Mouse (Mus musculus) heart, postnatal 10 days (tissue): Measurements from ENCODE around the gene Trmt2b. TPM values are rescaled to one million over a fixed set of nuclear protein-coding genes. Genes with fewer than 3 reads are reported as not detected.
"Not testable (repeated sequence)": the region's sequence is repeated elsewhere in the genome, so short reads cannot be mapped to it uniquely, and the experiment has no call there.

ENCODE experiments used
- DNase-seq, 2 experiments: peaks; one replicate each; pipeline ENCODE4 v3.0.0; 2021
- intact Hi-C: fragments of 180-260 bp; cut with DNase I; formaldehyde crosslinking; loops from one replicate; pipeline ENCODE4 v1.15.1; 2025
- total RNA-seq, 2 experiments: library from RNA; stranded (reverse); gene quantifications; 2 replicates each; pipeline ENCODE4 v1.2.3; 2021

The Trmt2b gene
- total RNA-seq = 10 to 100 TPM; 50.1 to 51.1 TPM

DNA sequence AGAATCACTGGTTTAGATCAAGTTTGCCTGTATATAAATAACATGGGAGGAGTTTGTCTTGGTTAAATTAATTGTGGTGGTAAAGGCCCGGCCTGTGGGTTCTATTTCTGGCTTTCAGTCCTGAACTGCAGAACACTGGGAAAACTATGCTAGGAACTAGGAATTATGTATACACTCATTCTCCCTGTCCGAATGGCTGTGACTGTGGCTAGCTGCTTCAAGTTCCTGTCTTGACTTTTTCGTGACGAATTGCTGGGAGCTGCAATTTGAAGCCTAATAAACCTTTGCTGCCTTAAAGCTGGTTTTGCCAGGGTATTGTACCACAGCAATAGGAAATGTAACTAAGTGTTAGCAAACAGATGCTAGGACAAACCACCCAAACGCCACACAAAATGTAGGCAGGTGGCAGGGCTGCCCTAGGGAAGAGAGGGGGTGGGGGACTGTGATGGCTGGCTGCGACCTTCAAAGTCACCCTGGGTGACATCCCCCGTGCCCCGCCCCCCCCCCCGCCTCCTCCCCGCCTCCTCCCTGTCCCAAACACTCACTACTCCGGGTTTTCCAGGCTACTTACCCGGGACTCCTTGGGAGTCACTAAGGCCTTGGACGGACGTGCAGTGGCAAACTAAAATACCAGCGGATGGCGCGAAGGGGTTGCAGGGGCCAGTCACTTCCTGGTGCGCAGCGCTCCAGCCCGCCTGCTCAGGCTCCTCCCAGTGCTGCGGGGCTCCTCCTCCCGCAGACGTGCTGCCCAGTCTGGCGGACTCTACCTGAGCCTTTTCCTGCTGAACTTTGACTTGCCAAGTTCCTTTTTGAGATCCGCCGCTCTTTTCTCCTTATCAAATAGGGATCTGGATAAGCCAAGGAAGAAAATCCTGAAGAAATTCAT, at the start of gene Trmt2b:
TSS of gene Trmt2b (minus strand) at position 710 of the 886 bp plus-strand sequence.
- peak; percentile 71 to 75 for DNase-seq
- intact Hi-C loops = no loop called here

DNA sequence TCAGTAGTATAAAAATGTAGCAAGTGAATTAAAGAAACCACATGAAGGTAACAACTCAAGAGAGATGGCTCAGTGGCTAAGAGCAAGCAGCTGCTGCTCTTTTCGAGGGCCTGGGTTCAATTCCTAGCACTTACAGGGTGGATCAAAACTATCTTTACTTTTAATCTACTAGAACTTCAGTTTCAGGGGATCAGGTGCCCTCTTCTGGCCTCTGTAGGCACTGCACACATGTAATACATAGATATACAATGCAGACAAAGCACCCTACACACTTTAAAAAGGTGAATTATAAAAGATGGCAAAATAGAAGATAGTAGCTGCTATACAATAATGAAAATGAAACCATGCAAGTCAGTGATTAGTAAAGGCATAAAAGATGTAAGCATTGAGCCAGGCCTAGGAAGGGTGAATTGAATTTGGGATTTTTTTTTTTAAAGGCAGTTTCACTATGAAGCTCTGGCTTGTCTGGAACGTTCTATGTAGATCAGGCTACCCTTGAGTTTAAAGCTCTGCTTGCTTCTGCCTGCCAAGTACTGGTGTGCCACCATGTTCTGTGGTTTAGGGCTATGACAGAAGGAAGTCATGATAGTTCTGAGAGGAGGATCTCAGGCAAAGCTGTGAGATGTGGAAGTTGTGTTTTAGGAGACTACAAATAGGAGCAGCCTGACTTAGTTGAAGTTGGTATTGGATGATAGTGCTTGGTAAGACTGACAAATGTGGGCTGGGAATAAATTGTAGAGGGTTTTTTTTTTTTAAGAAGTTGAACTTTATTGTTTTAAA, 42.6 kb upstream of the Trmt2b start:
- peak; percentile 23 to 24 for DNase-seq
- intact Hi-C loops = loop anchor here (5.0 to 10.0 kb wide), 3 partner anchors 187 to 375 kb away; no protein-coding TSS in a partner anchor

- not testable (repeated sequence) for DNase-seq
- intact Hi-C loops = loop anchor here (10.0 kb wide), 2 partner anchors 246 to 366 kb away; no protein-coding TSS in a partner anchor
Measured at GRCm38 (mm10) chrX:134311193-134311592, 34.4 kb upstream of the Trmt2b start.

- intact Hi-C loops = no loop called here
- no peak for DNase-seq
Measured at GRCm38 (mm10) chrX:134308275-134308634, 31.5 kb upstream of the Trmt2b start.

DNA sequence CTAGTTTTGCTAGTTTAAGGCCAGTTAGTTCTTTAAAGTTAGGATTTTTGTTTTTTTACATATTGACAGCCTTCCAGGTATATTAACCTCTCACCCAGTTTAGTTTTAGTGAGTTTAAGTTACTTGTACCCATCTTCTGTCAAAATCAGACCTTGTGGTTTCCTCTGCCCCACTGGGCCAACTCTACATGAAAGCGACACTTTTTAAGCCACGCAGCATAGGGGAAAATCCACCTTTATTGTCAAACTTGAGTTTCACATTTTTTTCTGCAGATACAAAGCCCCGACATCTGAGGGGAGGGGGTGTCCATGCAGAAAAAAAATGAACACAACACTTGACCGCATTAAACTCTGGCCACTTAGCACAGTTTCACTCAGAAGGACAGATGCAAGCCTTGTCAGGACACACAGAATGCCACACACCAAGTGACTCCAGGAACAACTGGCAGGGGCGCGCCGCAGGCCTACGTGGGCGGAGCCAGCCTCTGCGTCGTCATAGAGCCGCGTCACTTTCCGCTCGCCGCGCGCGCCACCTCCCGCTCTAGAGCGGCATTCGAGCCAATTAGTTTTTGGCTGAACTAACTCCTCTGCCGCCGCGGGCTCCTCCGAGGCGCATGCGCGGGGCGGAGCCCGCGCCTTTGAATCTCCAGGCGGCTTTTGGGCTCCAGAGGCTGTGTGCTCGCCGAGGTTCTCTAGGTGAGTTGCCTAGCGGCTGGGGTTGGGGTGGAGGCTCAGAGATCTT, 30.9 kb upstream of the Trmt2b start, which contains the start of gene Cenpi:
TSS of gene Cenpi (plus strand) at position 551 of the 741 bp plus-strand sequence.
- DNase-seq = peak; percentile 87 to 91
- intact Hi-C loops = no loop called here

DNA sequence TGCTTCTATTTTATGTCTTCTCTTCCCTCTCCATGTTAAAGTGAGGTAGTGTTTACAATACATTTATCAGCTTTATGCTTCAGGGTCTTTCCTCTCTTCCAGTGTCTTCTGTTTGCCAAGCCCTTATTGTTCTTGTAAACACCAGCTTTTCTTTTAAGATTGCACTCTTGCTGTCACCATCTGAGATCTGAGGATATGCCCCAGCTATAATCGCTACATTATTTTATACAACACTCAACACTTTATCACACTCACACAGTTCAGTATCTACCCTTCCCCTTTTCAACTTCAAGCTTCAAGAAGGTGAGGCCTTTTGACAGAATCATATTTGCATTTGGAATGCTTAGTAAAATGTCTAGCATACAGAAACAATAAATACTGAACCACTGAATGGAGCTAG, 26.5 kb upstream of the Trmt2b start:
- intact Hi-C loops = no loop called here
- DNase-seq = no peak

- no peak for DNase-seq
- intact Hi-C loops = no loop called here
Measured at GRCm38 (mm10) chrX:134300219-134300618, 23.4 kb upstream of the Trmt2b start.

DNA sequence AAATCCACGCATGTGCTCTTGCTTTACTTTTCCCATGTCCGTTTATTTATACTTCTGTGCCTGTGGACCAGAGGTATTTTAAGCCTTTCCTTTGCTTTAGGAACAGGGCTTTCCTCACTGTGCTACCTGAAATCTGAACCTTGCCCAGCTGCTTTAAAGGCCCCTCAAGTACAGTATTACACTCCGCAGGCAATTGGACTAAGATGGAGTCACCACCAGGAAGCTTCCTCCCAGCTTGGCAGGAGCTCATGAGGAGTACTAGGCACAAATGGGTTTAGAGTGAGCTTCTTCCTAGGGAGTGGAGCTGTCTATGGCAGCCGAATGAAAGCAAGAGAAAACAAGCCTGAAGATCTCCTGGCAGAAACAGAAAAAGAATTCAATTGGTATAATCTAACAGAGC, 20.4 kb upstream of the Trmt2b start:
- intact Hi-C loops = no loop called here

DNA sequence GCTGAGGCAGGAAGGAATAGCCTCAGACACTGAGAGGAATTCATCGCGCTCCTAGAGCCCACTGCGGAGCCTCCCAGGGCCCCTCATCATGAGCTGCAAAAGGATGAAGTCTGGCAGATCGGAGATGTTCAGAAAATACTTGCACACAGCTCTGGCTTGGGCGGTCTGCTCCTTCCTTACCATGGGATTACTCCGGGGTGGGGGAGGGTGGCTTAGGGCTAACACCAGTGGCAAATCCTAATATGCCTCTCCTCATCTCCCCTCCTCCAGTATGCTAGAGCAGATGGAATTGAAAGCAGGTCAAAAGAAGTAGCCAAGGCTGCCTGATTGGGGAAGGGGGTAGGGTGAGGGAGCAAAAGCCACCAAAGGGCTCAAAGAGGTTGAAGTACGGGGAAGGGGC, 20.0 kb upstream of the Trmt2b start:
- DNase-seq = peak in 1 of 2 experiments; percentile 2
- intact Hi-C loops = no loop called here

More for the DNA sequence above, 20.4 kb upstream of the Trmt2b start:
- DNase-seq = peak in 1 of 2 experiments; percentile 4

GRCm38 (mm10) chrX:134296301-134296700, 19.5 kb upstream of the Trmt2b start:
- intact Hi-C loops = no loop called here
- DNase-seq = peak; percentile 15 to 26

DNA sequence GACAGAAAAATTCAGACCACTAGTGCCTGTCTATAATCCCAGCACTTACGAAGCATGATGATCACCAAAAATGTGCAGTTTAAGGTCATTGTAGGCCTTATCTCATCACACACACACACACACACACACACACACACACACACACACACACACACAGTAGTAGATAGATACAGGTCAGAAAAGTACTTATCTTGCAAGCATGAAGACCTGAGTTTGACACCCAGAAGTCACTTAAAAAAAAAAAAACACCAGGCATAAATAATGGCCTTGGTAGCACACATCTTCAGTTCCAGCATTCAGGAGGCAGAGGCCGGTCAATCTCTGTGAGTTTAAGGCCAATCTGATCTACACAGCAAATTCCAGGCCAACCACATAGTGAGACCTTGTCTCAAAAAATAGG, 10.5 kb upstream of the Trmt2b start:
- no peak for DNase-seq
- intact Hi-C loops = no loop called here

- intact Hi-C loops = no loop called here
- DNase-seq = no peak
Measured at GRCm38 (mm10) chrX:134285791-134286190, 9.0 kb upstream of the Trmt2b start.

DNA sequence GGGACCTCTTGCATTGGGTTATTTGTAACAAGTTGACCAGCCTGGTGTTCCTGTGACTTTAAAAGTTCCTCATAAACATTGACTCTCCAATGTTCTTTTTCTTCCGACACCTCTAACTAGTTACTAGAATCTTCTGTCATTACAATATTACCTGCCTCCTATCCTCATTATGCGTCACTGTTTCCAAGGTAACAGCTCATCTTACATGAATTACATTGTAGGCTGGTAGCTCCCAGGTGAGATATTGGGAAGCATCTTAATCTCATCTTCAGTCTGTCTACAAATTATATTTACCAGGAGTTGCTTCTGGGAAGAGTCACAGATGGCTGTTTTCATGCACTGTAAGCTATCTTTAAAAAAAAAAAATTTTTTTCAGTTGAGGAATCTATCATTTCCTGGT, 8.3 kb upstream of the Trmt2b start:
- intact Hi-C loops = no loop called here
- DNase-seq = no peak

DNA sequence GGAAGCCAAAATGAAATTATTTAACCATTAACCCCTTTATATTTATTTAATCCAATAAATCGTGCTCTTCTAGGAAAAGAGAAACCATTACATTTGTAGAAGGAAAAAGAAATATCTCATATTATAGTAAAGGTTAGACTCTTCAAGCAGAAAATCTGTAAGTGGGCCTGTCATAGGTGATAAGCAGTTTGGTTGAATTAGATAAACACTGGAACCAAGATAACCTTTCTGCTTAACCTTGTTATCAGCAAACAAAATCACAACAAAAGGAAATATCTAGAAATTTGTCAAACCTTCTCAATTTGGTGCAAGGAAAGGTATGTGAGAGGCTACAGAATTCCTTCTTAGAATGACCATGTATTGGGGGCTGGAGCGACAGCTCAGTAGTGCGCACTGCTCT, 3.7 kb upstream of the Trmt2b start:
- DNase-seq = no peak
- intact Hi-C loops = no loop called here

DNA sequence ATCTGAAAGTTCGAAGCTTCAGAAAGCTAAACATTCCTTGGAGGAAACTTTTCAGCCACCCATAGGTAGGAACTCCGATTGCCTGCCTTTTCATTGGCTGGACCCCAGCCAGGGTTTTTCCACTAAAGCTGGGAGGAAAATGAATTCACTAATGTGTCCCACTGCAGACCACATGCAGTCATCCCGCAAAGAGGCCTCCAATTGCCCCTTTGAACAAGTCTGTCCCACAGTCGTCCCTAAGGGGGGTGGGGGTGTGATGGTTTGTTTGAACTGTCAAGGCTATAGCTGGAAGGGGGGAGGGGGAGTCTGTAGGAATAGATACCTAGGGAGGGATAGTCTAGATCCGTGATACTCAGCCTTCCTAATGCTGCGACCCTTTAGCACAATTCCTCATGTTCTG, 1.1 kb downstream of the Trmt2b start:
- DNase-seq = peak; percentile 52 to 57
- intact Hi-C loops = no loop called here

DNA sequence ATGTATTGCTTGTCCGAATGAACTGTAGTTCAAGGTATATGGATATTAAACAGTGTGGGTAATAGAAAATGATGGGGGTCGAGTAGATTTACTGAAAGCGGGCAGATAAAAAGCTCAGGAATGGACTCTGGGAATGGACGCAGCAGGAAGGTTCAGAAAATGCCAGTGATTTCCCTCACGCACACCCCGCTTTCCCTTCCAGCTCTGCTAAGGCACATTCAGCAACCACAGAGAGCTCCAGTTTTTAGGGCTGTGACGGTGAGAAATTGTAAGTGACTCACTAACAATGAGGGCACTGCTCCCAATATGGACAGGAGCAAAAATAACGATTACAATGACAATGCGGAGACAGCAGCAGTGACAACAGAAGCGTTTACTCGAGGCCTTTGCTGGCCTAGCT, 14.7 kb downstream of the Trmt2b start:
- DNase-seq = no peak
- intact Hi-C loops = no loop called here

GRCm38 (mm10) chrX:134261191-134261590, 15.6 kb downstream of the Trmt2b start:
- no peak for DNase-seq
- intact Hi-C loops = no loop called here

GRCm38 (mm10) chrX:134248202-134248601, 28.6 kb downstream of the Trmt2b start:
- intact Hi-C loops = no loop called here
- DNase-seq = peak; percentile 5 to 18

GRCm38 (mm10) chrX:134245946-134246345, 30.8 kb downstream of the Trmt2b start:
- DNase-seq = no peak
- intact Hi-C loops = no loop called here

GRCm38 (mm10) chrX:134238266-134238665, 38.5 kb downstream of the Trmt2b start:
- DNase-seq = no peak
- intact Hi-C loops = no loop called here

DNA sequence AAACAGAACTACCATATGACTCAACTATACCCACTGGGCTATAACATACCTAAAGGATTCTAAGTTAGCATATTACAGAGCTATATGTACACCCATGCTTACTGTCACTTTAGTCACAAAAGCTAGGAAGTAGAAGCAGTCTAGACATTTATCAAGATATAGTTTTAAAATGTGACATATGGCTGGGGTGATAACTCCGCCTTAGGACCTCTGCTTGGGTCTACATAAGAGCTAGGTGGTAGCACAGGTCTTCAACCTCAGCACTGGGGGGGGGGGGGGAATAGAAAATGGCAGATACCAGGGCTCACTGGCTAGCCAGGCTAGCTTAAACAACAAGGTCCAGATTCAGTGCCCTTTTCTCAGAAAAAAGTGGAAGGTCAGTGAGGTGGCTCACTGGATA, 43.7 kb downstream of the Trmt2b start:
- intact Hi-C loops = no loop called here
- DNase-seq = no peak
